Comparison of ENCODE assay signal across 8 mouse cellular contexts in the genomic region with DNA sequence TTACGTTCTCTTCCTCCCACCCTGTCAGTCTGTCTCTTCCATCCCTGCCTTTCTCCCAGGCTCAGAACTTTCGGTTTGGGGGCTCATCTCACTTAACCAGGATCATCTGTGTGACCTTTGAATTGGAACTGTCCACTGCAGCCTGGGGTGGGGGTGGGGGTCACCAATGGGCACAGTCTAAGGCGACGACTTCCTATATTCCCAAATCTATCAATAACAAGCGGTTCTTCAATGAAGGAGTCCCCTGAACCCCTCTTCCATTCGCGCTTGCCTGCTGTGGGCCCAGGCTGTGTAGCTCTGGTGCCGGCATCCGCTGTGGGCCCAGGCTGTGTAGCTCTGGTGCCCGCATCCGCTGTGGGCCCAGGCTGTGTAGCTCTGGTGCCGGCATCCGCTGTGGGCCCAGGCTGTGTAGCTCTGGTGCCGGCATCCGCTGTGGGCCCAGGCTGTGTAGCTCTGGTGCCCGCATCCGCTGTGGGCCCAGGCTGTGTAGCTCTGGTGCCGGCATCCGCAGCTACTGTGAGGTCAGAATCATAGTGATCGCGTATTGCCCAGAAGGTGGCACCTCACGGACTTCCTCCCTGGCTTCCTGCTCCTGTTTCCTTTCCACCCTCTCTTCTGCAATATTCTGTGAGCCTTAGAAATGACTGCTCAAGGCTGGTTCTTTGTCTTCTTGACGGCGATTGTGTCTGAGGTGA. TPM values are rescaled to one million over a fixed set of nuclear protein-coding genes. Genes with fewer than 3 reads are reported as not detected.
DNase-seq lines count a peak whose midpoint lies in the region; ATAC-seq and TF ChIP-seq lines count a peak whose summit lies in the region.
"Not testable (repeated sequence)": the region's sequence is repeated elsewhere in the genome, so short reads cannot be mapped to it uniquely, and the experiment has no call there.
"Had no signal": no experiment of that assay in that cellular context is flagged by ENCODE, and none has a peak within 500 bp of the region (broad histone marks: within the 10 kb centered on the region; RNA-seq: fewer than 3 reads in every experiment).

No protein-coding gene starts in this region.

- ATAC-seq in megakaryocyte progenitor cell, adult 5-6 weeks (replicated peaks; ENCODE audit: poor library complexity), result peak; percentile 91

- not testable (repeated sequence) for H3K9me3 ChIP-seq in heart, embryonic 10.5 days

- not testable (repeated sequence) for TF ChIP-seq POLR2A in bone marrow, adult 2 months (IDR thresholded peaks at IDR 0.05; ENCODE audit: borderline replicate concordance, control insufficient read depth, low read depth, low read length)

- H3K36me3 ChIP-seq in heart, embryonic 10.5 days, result not testable (repeated sequence)

- peak; percentile 57 to 58 for DNase-seq in CD8-positive naive resting alpha-beta T cell, adult 2 months (ENCODE audit: low read depth in 2 of 2, low spot score in 2 of 2)
- DNase-seq in heart, embryonic 10.5 days (ENCODE audit: low spot score), result not testable (repeated sequence)
- peak; percentile 60 to 72 for DNase-seq in natural killer cell, adult 2 months (ENCODE audit: low spot score in 2 of 2)
- DNase-seq in spleen, postnatal 36 days (ENCODE audit: low spot score in 2 of 2), result peak; percentile 41 to 60
- peak; percentile 57 for DNase-seq in thymus, postnatal 14 days

- not testable (repeated sequence) for H3K4me3 ChIP-seq in bone marrow, adult 2 months (replicated peaks; ENCODE audit: control insufficient read depth, low read depth, low read length); heart, embryonic 10.5 days

- H3K4me1 ChIP-seq in bone marrow, adult 2 months (ENCODE audit: control insufficient read depth, insufficient read depth, low read length), result not testable (repeated sequence)
- peaks cover 12% of the 10 kb centered on the region for H3K4me1 ChIP-seq in heart, embryonic 10.5 days

- TF ChIP-seq CTCF in bone marrow, adult 2 months (IDR thresholded peaks at IDR 0.05; ENCODE audit: control insufficient read depth, insufficient read depth, low read length), result not testable (repeated sequence)

- peak overlapping the region; percentile 49; the same call in 1 of the 2 replicates for H3K27ac ChIP-seq in bone marrow, adult 2 months (ENCODE audit: control insufficient read depth, insufficient read depth, low read depth, low read length, poor library complexity)
- H3K27ac ChIP-seq in heart, embryonic 10.5 days, result peak overlapping the region; percentile 47; the same call in 1 of the 2 replicates

- WGBS in bone marrow, adult 2 months, result 15% methylated on average over 24 of the region's 24 CpGs
- WGBS in heart, embryonic 10.5 days, result 86% methylated on average over 24 of the region's 24 CpGs

- H3K27me3 ChIP-seq in heart, embryonic 10.5 days (ENCODE audit: insufficient read depth, poor library complexity, severe bottlenecking), result peaks cover 61% of the 10 kb centered on the region

RNA-seq across cellular contexts. Expression of gene Rgs3, which starts 34.0 kb away (rescaled TPM):
- 13.1 and 27.0 TPM in 2 replicates for polyA plus RNA-seq in bone marrow, adult 2 months (2011; ENCODE audit: insufficient read depth, insufficient read length, low replicate concordance, missing spikeins)
- 61.4 and 65.4 TPM in 2 replicates for polyA plus RNA-seq in heart, embryonic 10.5 days (2016; fragmentation: Nextera tagmentation; extraction: Ambion mirVana)
- total RNA-seq in megakaryocyte progenitor cell, adult 5-6 weeks (2015), result 4.2 and 5.2 TPM in 2 replicates
- 9.7 and 10.8 TPM in 2 replicates for total RNA-seq in megakaryocyte progenitor cell, adult 5-6 weeks (2017)
- polyA plus RNA-seq: G1E had no signal
